Mouse (Mus musculus) lung, embryonic 15.5 days (tissue): ENCODE measurements around the gene 4833427G06Rik. TPM values are rescaled to one million over a fixed set of nuclear protein-coding genes. Genes with fewer than 3 reads are reported as not detected.

Source experiments
- ATAC-seq: fragments of 200-750 bp; cut with Nextera tagmentation; 2 replicates; pipeline ENCODE4 v1.8.0; 2017; ENCODE audit warnings: moderate number of reproducible peaks, borderline replicate concordance; ENCODE audit not compliant: low FRiP score, low TSS enrichment; ENCODE audit errors: extremely low read depth
- H3K27ac ChIP-seq: fragments of 300-500 bp; sonication (generic); 2 replicates; pipeline ENCODE4 v1.5.1; 2015; ENCODE audit warnings: moderate library complexity, mild to moderate bottlenecking, inconsistent platforms
- H3K27me3 ChIP-seq: fragments of 300-500 bp; sonication (generic); 2 replicates; pipeline ENCODE4 v1.6.1; 2015; ENCODE audit warnings: inconsistent platforms
- H3K36me3 ChIP-seq: fragments of 300-500 bp; sonication (generic); 2 replicates; pipeline ENCODE4 v1.6.1; 2015; ENCODE audit warnings: inconsistent platforms
- H3K4me1 ChIP-seq: fragments of 300-500 bp; sonication (generic); 2 replicates; pipeline ENCODE4 v1.6.1; 2015; ENCODE audit warnings: inconsistent platforms
- H3K4me2 ChIP-seq: fragments of 300-500 bp; sonication (generic); 2 replicates; pipeline ENCODE4 v1.6.1; 2015; ENCODE audit warnings: inconsistent platforms, mild to moderate bottlenecking, moderate library complexity
- H3K4me3 ChIP-seq: fragments of 300-500 bp; sonication (generic); 2 replicates; pipeline ENCODE4 v1.5.1; 2015; ENCODE audit warnings: mild to moderate bottlenecking, inconsistent platforms
- H3K9ac ChIP-seq: fragments of 300-500 bp; sonication (generic); 2 replicates; pipeline ENCODE4 v1.6.1; 2015; ENCODE audit warnings: inconsistent platforms
- H3K9me3 ChIP-seq: fragments of 300-500 bp; sonication (generic); 2 replicates; pipeline ENCODE4 v1.6.1; 2016; ENCODE audit warnings: inconsistent platforms
- WGBS: fragments of 180-500 bp; shearing (Covaris S2); methylation state at CpG from one replicate; pipeline ENCODE4 v1.1.7; 2015; 5-methylcytosine and 5-hydroxymethylcytosine counted together
- polyA plus RNA-seq: library from polyadenylated mRNA; unstranded; fragments of >200 nt; fragmentation: Nextera tagmentation; extraction: Ambion mirVana; gene quantifications from 2 replicates; pipeline ENCODE4 v1.2.1, GENCODE M21; 2015

Gene 4833427G06Rik
- polyA plus RNA-seq, 1 experiment from 2014 or later, result 2.5 TPM

DNA sequence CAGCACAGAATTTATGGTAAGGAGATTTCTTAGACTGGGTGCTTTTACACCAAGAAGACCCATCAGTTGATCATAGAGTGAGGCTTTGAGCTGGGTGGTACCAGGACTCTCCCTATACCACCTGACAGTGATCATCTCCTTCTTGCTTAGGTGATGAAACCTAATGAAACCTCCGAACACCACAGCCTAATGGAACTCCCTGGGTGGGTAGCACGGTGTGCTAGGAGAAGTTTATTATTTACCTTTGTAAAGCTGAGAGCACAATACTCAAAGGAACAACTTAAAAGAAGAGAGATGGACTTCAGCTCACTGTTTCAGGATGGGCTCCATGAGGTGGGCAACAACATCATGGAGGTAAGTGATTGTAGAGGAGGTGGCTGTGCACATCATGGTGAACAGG lies 41.3 kb downstream of the 4833427G06Rik start, which contains the start of gene Btg4:
Btg4 (plus strand) TSS at position 301 of the 400 bp plus-strand sequence.
- Histone ChIP-seq H3K9ac (no peak within 1 kb of the TSS), H3K9me3 (no peaks in the 10 kb centered on the region), H3K4me1 (no peaks in the 10 kb centered on the region), H3K27ac (no peak within 1 kb of the TSS), H3K27me3 (no peaks in the 10 kb centered on the region), H3K4me3 (no peak within 1 kb of the TSS), H3K36me3 (no peaks in the 10 kb centered on the region; the same call in 1 of the 2 replicates), H3K4me2 (no peak within 1 kb of the TSS)
- ATAC-seq, result no peak
- 86% methylated on average over 2 of the region's 2 CpGs for WGBS

DNA sequence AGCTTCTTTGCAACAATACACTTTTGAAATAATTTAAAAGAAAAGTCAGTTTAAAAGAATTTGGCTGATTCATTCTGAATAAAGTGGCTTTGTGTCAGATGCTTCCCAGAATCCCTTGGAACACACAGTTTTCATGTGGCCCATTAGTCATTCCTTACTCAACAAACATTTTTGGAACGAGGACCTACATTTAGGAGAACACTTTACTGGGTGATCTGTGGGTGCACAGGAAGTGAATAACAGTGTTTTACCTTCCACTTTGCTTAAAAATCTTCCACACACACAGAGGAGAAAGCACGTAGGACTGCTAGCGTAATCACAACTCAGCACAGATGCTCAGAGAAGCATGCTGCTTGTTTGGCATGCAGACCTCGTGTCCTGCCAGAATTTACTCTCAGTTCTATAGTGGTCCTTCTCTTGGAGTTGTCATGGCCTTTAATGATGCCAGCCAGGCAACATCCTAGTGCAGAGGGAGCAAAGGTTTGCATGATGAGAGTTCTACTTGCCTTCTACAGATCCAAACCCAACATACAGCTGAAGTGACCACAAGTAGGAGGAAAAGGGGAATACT lies 42.8 kb downstream of the 4833427G06Rik start:
- no peaks in the 10 kb centered on the region for H3K9me3 ChIP-seq
- no peak for ATAC-seq
- H3K4me2 ChIP-seq, result no peak overlapping the region
- H3K27me3 ChIP-seq, result no peaks in the 10 kb centered on the region
- no peak overlapping the region for H3K27ac ChIP-seq
- H3K36me3 ChIP-seq, result no peaks in the 10 kb centered on the region; the same call in 1 of the 2 replicates
- H3K9ac ChIP-seq, result no peak overlapping the region
- H3K4me3 ChIP-seq, result no peak overlapping the region
- no peaks in the 10 kb centered on the region for H3K4me1 ChIP-seq
- 68% methylated on average over 4 of the region's 4 CpGs for WGBS

DNA sequence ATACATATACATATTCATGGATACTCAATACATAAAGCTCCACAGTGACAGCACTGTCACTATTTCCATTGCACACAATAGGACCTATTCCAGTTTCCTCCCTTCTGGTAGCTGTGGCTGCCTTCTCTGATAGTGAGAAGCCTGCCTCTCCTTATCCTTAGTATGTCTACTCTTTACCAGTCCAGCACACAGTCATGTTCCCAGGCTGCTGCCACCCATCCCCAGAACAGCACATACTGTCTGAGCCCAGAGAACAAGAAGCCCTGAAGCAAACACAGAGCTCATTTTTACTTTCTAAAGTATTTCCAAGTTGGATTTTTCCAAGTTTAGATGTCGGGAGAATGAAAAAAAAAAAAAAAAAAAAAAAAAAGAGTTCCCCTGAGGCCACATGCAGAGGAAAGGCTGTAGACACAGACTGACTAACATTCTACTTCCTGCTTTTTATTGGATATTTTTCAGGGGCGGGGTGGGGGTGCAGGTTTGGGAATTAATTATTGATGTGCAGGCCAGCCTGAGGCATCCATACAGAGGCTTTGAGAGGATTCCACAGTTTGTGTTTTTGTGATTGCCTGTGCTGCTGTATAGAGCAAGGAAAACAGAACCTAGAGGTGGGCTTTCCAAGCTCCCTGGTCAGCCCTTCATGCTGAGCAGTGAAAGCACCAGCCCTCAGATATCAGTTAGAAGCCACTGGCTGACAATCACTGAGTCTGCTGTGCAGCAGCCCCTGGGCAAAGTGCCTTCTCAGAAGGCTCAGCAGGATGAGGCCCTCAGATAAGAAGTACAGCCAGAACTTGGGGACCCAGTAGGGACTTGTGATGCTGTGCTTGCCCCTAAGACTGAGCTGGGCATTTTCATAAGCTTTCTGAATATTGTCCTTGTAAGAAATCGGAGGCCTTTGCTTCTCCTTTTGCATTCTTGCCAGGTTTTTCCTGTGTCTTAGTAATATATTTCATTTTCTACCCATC lies 45.2 kb downstream of the 4833427G06Rik start:
- no peaks in the 10 kb centered on the region for H3K9me3 ChIP-seq
- no peak overlapping the region for H3K9ac ChIP-seq
- ATAC-seq, result no peak
- H3K4me2 ChIP-seq, result no peak overlapping the region
- no peak overlapping the region for H3K27ac ChIP-seq
- 62% methylated on average over 3 of the region's 3 CpGs for WGBS
- H3K4me3 ChIP-seq, result no peak overlapping the region
- H3K4me1 ChIP-seq, result no peaks in the 10 kb centered on the region
- H3K36me3 ChIP-seq, result no peaks in the 10 kb centered on the region
- H3K27me3 ChIP-seq, result no peaks in the 10 kb centered on the region

DNA sequence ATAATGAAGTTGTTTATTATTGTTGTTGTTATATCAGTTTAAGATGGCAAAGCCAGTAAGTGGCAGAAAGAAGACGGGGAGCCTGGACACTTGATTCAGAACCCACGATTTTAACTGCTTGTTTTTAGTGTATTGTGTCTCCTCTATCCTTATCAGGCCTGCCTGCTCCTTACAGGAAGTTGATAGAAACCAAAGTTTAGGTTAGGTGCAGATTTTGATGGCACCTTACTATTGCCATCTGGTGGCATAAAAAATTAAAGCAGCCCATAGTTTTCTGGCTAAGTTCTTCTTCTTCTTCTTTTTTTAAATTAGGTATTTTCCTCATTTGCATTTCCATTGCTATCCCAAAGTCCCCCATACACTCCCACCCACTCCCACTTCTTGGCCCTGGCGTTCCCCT lies 49.7 kb downstream of the 4833427G06Rik start:
- no peak for ATAC-seq
- H3K27me3 ChIP-seq, result no peaks in the 10 kb centered on the region
- WGBS, result 49% methylated on average over 3 of the region's 3 CpGs

DNA sequence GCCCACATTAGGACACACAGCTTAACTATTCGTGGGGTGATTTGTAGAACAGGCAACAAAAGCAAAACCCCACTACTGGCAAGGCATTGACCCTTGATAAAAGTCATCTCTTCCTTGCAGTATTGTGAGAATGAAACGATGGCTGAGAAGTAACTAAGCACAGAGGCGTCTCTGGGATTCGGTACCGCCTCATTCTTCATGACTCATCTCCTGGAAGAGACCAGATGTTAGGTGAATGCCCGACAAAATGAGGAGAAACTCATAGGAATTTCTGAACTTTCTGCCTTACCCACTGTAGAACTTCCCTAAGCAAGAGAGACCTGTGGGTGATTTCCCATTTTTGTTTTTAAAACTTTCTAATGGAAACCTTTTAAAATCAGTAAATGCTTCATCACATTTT lies 59.7 kb downstream of the 4833427G06Rik start:
- ATAC-seq, result no peak
- no peak overlapping the region for H3K4me3 ChIP-seq
- H3K4me1 ChIP-seq, result no peaks in the 10 kb centered on the region
- 68% methylated on average over 6 of the region's 6 CpGs for WGBS
- no peaks in the 10 kb centered on the region for H3K27me3 ChIP-seq
- no peaks in the 10 kb centered on the region for H3K36me3 ChIP-seq
- H3K9me3 ChIP-seq, result no peaks in the 10 kb centered on the region
- H3K27ac ChIP-seq, result no peak overlapping the region
- no peak overlapping the region for H3K4me2 ChIP-seq
- no peak overlapping the region for H3K9ac ChIP-seq

More for the DNA sequence above, 49.7 kb downstream of the 4833427G06Rik start:
- H3K27ac ChIP-seq, result no peak overlapping the region
- no peaks in the 10 kb centered on the region for H3K36me3 ChIP-seq
- H3K4me2 ChIP-seq, result no peak overlapping the region
- H3K9ac ChIP-seq, result no peak overlapping the region
- no peaks in the 10 kb centered on the region for H3K4me1 ChIP-seq
- no peak overlapping the region for H3K4me3 ChIP-seq
- H3K9me3 ChIP-seq, result no peaks in the 10 kb centered on the region

DNA sequence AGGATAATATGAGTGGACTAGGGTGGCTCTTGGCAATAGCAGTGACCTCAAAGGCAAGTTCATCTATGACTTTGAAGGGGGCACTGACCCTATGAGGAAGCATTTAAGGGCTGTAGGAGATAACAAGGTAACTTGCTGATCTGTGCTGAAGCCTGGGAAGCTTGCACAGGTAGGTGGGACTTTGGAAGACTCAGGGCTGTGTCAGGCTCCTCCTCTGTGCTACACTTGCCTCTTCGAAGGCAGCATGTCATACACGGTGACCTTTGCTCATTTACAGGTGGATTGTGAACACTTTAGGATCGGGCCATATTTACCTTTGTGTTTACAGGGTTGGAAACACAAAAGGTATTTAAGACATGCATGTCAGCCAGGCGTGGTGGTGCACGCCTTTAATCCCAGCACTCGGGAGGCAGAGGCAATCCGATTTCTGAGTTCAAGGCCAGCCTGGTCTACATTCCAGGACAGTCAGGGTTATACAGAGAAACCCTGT lies 60.3 kb downstream of the 4833427G06Rik start:
- Histone ChIP-seq H3K4me1 (no peaks in the 10 kb centered on the region), H3K4me3 (no peak overlapping the region), H3K27ac (no peak overlapping the region), H3K9me3 (no peaks in the 10 kb centered on the region), H3K36me3 (no peaks in the 10 kb centered on the region), H3K9ac (no peak overlapping the region), H3K4me2 (no peak overlapping the region), H3K27me3 (no peaks in the 10 kb centered on the region)
- WGBS, result 84% methylated on average over 7 of the region's 7 CpGs
- ATAC-seq, result no peak

DNA sequence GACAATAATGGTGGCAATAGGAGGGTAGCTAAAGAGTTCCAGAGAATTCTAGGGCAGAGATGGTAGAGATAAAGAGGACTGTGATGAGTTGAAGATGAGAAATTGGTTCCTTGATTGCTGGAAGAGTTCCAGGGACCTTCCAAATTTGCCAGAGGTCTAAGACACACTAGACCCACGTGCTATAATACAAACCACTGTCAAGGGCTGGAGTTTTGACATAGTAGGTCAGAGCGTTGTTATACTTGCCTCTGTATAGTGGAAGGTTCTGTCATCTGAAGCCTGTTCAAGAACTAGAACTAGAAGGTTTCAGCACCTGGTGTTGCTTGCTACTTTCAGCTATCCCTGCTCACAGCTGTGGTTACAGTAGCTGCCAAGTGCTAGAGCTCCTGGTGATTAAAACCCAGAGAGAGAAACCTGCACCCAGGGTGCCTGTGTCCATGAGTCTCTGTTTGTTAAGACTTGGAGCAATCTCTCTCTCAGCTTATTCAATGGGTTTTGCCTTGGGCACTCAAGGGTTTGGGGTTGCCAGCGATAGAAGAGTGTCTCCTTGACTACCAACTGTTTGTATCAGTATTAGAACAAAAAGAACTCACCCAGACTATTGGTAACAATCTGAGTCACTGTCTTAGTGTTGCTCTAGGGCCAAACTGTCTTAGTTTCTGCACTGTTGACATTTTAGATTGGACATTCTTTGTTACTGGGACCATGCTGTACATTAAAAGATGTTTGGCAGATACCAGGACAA lies 68.9 kb downstream of the 4833427G06Rik start:
- Histone ChIP-seq H3K9ac (no peak overlapping the region), H3K4me1 (no peaks in the 10 kb centered on the region), H3K27ac (no peak overlapping the region), H3K9me3 (no peaks in the 10 kb centered on the region), H3K27me3 (no peaks in the 10 kb centered on the region), H3K36me3 (no peaks in the 10 kb centered on the region), H3K4me2 (no peak overlapping the region), H3K4me3 (no peak overlapping the region)
- ATAC-seq, result no peak
- 63% methylated on average over 3 of the region's 3 CpGs for WGBS

DNA sequence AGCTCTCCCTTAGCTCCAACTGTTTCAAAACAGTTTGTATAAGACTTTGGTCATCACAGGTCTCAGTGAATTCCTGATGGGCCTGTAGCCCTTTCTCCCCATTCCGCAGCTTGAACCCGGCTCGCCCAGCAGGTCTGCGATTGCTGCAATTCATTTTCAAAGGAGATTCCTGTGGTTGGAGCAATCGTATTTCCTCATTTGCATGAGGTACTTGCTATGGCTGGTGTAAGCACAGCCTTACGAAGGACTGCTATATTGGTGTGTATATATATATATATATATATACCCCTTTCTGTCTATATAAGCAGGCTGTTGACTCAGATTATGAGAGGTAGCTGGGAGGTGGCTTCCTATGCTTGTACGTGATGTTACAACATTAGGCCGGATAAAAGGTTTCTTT lies 69.6 kb downstream of the 4833427G06Rik start:
- Histone ChIP-seq H3K4me3 (no peak overlapping the region), H3K36me3 (no peaks in the 10 kb centered on the region), H3K4me2 (no peak overlapping the region), H3K9me3 (no peaks in the 10 kb centered on the region), H3K9ac (no peak overlapping the region), H3K4me1 (no peaks in the 10 kb centered on the region), H3K27me3 (no peaks in the 10 kb centered on the region), H3K27ac (no peak overlapping the region)
- 62% methylated on average over 8 of the region's 8 CpGs for WGBS
- no peak for ATAC-seq

DNA sequence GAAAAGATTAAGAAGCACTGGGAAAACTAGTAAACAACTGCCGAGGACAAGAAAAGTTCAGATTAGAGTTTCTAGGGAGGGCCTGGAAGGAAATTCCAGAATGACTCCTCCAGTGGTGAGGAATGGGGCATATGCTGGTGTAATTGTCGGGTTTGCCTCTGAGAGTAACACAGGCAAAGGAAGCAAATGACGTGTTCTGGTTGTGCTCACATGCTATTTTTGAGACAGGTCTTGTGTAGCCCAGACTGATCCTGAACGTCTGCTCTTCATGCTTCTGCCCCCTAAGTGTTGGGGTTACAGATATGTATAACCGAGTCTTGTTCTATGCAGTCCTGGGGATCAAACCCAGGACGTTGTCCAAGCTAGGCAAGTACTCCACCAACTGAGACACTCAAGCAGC lies 70.3 kb downstream of the 4833427G06Rik start:
- no peaks in the 10 kb centered on the region for H3K36me3 ChIP-seq
- 48% methylated on average over 6 of the region's 6 CpGs for WGBS
- H3K4me2 ChIP-seq, result no peak overlapping the region
- no peaks in the 10 kb centered on the region for H3K9me3 ChIP-seq
- H3K4me3 ChIP-seq, result no peak overlapping the region
- H3K4me1 ChIP-seq, result no peaks in the 10 kb centered on the region
- no peaks in the 10 kb centered on the region for H3K27me3 ChIP-seq
- H3K27ac ChIP-seq, result no peak overlapping the region
- no peak overlapping the region for H3K9ac ChIP-seq
- no peak for ATAC-seq
